Mouse (Mus musculus): Measurements from ENCODE around the gene Rfx4.

The Rfx4 gene

DNA sequence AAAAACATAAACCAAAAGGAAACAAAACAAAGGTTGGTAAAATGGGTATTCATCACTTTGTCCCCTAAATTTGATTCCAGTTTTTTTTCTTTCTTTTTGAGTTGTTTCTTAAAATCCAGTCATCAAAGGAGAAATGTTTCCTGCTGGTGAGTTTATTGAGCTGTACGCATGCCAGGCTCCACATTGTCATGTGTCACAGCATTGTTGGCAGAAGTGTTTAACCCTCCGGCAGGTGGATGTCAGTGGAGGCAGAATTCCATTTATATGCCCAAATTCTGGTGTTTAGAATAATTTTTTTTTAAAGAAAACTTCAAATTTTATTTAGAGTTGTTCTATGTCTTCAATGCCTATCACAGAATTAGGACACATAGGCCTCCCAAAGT, 56.0 kb downstream of the Rfx4 start:
- ATAC-seq (ENCODE audit: low TSS enrichment): no peak

DNA sequence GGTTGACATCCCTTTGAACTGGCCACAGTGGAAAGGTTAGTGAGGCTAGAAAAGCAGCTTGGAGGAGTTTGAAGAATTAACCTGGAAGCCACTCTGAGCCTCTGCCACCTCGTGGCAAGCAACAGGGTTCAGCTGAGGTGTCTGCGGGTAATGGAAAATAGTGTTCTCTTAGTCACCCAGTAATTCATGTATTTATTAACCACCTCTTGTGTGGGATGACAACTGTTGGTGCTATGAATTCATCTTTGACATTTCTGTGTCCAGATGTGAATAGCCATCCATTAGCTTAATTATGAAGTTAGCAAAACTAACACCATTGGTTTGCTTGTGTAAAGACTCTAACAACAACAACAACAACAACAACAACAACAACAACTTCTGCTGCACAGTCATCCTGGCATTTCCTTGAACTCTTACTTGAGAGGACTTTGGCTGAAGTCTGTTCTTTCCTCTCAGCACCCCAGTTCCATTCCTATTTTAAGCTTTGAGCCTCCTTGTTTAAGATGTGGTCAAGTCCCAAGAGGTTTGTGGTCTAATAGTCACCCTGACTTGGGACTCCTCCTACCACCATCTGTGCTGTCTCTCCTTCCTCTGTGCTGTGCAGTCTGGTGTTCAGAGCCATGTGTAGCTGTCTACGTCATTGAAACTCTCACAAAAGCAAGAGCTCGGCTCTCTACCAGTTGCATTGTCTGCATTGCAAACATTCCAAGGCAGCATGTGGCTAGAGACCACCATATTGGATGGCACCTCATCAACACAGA, 60.0 kb downstream of the Rfx4 start:
- no peak for ATAC-seq (ENCODE audit: low TSS enrichment)

DNA sequence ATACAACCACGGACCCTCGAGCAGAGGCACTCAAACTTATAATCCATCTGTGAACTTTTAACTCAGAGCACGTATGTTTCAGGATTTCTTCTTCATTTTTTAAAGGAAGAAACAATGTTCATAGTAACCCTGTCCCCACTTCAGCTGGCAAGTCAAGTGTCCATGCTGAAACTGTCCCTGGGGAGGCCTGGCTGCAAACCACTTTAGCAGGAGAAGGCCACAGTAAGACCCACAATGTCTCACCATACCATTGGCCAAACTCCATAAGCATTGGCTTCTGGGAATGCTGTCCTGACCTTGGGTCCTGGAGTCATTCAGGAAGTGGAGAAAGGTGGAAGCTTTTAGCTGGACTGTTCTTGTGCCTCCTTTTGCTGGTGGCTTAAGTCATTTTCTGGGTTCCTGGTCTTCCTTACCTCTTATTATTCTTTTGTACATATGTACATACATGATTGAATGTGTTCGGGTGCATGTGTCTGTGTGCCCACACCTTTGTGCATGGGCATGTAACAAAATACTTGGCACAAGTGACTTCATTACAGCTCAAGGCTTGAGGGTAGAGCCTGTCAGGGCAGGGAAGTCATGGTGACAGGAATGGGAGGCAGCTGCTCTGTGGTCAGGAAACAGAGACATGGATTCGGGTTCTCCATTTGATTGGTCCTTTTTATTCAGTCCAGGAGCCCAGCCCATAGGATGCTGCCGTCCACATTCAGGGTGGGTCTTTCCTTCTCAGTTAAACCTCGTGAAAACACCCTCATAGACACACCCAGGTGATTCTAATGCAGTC, 61.4 kb downstream of the Rfx4 start:
- no peak for ATAC-seq (ENCODE audit: low TSS enrichment)

DNA sequence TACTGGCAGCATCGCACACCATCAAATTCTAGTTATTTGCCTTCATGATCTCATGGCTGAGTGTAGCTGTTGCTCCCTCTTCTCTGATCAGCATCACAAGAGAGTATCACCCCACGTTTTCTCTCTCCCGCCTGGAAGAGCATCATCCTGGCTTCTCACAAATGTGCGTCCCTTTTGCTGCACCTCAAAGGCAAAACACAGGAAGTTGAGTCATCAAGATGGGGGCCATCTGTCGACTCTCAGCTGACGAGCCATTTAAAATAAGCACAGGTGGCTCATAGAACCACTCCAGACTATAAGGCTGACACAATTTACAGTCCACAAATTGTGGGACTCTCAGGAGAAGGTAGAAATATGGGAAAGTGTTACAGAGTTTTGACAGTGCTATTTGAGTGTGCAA, 63.8 kb downstream of the Rfx4 start:
- ATAC-seq (ENCODE audit: low TSS enrichment): peak; percentile 85

DNA sequence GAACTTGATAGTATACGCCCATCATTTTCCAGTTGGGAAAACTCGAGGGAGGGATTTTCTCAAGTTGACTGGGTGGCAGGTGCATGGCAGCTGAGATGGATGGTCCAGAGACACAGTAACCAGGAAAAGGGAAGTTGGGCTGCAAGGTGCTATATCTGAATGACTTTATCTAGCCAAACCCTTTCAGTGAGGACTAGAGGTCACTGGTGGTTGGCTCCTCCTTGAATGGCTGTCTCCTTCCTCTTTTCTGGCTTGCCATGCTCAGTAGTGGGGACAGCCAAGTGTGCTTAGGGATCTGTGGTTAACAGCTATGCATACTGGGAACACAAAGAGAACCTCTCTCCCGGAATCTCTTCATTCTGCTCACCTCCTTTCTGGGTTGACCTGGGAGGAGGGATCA, 64.4 kb downstream of the Rfx4 start:
- no peak for ATAC-seq (ENCODE audit: low TSS enrichment)

DNA sequence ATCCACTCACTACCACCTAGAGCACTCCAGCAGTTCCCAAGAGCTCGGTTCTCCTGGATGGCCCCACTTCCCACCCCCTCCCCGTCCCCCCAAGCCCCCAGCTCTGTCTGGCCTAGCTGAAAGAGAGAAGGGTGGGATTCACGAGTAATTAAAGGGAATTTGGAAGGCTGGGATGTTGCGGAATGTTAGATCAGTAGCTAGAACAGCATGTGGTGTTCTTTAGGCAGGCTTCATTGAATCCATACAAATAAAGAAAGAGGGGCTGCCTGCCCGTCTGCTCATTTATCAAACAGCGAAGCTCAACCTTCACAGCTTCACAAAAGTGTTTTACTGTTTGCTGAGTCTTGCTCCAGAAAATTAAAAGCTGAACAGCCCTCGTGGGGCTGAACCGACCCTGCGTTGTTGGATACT, 66.9 kb downstream of the Rfx4 start:
- no peak for ATAC-seq (ENCODE audit: low TSS enrichment)

DNA sequence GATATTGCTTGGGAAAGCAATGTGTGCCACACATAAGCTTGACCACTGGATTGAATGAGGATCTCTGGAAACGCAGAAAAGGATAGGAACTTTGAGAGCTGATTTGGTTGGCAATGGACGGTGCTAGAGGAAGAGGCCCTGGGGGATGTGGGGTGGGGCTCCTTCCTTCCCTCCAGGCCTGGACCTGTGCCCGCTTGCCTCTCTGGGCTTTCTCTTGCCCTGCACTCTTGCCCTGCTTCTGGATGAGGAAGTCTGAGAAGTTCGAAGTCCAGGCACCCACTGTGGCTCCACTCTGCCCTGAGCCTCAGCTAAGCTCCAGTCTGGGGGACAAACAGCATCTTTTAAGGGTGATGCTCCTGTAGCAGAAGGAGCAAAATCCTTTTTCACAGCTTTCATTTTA, 67.8 kb downstream of the Rfx4 start:
- ATAC-seq (ENCODE audit: low TSS enrichment): no peak

DNA sequence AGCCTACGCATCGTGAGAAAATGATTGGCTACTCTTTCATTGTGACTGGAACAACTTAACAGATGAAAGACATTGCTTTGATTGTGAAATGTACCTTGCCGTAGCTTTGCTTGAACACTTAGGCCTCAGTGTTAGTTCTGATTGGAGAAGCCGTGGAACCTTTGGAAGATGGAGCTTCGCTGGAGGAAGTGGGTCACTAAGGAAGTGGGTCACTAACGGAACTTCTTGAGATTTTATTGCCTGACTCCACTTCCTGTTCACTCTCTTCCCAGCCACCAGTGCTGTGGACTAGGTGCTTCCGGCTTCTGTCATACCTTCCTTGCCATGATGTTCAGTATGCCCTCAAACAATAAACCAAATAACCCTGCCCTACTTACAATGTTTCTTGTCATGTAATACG, 73.1 kb downstream of the Rfx4 start:
- no peak for ATAC-seq (ENCODE audit: low TSS enrichment)

DNA sequence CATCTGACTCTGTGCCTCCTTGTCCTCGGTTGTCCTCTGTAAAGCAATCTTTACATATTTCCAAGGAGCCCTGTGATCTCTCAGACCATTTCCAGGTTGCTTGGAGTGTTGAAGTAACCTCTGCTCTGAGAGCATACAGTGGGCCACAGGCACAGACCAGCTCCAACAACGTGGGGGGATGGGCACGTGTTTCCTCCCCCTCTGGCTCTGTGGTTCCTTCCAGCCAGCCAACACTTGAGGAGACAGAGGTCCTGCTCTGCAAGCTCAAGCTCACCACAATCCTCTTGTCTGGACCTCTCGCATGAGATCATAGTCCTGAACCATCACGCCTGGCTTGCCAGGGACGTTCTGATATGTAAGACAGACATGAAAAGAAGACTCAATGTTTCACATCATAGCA, 79.7 kb downstream of the Rfx4 start:
- ATAC-seq (ENCODE audit: low TSS enrichment): no peak

DNA sequence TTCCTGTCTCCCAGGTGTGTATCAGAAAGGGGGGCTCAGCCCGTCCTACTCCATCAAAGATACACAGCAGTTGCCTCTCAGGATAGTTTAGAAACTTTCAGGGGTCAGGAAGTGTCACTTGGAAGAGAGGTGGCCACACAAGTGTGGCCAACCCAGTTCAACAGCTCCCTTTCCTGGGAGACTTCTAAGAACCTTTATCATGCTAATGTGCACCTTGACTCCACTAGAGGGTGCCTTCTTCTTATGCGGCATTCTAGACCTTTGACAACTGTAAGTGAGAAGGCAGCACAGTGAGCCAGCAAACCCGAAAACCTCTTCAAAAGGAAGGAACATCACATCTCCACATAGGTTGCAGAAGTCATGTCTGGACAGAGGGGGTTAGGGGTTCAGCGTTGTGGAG, 80.2 kb downstream of the Rfx4 start:
- peak; percentile 88 for ATAC-seq (ENCODE audit: low TSS enrichment)

DNA sequence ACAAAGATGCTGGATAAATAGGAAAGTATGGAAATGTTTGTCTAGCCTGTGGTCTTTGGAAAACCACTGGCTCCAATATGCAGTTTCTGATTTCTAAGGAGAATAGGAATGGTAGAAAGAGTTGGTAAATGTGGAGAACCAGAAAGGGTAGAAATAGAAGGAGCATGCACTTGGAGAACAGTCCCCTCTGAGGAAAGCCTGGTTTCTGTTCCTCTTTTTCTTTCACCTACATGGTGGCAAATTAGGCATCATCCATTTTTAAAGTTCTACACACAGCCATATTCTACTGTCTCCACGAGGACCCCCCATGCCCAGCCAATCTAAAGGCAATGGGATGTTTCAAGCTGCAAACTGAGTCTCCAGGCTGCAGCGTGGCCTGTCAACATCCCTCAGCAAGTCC, 81.5 kb downstream of the Rfx4 start:
- ATAC-seq (ENCODE audit: low TSS enrichment): no peak

DNA sequence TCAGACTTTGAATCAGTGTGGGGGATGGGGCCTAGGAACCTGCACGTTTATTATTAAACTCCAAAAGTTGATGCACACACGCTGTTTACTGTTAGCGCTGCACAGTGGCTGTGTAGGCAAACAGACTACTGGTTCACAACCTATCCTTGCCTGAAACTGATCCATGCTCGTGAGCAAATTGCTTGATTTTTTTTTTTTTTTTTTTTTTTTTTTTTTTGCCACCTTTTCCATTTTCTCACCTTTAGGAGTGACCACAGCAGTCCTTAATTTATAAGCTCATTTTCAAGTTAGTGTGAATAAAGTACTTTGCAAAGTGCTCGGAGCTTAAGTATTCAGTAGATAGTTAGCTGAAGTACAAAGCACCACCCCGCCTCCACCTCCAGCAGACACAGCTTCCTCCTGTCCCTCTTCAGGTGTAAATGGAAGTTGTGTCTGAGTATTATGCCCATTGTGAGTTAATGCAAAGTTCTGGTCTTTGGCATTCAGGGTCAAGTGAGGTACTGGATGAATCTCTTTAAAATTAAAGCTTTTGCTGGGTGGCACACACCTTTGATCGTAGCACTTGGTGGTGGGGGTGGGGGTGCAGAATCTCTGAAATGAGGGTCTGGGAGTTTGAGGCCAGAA, 83.1 kb downstream of the Rfx4 start:
- ATAC-seq (ENCODE audit: low TSS enrichment): no peak

DNA sequence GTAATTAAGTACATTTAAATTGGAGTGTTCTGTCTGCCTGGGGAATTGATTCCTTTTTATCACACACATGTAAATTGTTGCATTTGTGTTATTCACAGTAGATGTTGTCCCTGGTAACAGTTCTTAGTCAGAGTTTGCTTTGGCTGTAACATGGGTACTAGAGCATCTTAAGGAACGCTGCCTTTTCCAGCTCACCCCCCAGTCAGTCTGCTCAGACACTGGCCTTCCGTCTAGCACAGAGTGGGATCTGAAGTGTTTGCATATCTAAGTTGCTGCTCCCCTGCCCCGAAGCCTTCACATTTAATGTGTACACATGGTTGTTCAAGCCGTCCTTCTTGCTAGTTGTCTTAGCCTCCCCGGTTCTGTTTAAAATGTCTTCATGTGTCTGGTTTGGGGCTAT, 90.8 kb downstream of the Rfx4 start:
- no peak for ATAC-seq (ENCODE audit: low TSS enrichment)

DNA sequence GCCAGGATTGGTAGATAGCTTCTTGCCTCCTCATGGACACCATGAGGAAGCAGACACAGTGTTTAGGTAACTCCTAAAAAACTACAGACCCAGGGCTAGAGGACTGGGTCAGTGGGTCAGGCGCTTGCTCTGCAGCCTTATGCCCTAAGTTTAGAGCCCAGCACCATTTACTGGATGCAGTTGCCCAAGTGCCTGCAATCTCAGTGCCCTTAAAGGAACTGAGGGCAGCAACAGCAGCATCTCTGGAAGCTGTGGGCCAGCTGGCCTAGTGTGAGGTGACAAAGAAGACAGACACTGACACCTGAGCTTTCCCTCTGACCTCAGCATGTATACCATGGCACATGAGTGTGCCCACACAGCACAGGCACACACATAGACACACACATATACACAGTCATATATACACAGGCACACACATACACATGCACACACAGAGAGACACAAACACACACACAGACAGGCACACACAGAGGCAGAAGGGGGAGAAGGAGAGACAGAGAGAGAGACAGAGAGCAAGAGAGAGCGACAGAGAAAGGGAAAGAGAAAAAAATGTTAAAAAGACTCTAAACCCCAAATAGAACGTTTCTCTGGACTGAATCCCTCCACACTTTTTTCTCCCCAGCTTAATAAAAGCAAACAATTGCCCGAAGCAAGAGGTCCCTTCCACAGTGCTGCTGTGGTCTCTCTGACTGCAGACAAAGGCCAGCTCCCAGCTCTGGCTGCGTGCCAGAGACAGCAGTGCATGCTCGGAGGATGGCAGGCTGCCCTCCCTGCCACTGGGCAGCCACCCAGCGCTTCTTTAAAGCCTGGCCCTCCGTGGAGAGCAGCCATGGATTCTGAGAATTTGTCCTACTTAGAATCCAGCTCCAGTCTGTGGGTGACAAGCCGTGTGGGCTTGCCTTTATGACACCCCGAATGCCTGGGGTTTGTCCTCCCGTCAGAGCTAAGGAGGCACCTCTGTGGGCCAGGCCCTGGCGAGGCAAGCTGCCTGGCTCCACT, 96.4 kb downstream of the Rfx4 start:
- ATAC-seq (ENCODE audit: low TSS enrichment): peak; percentile 85

DNA sequence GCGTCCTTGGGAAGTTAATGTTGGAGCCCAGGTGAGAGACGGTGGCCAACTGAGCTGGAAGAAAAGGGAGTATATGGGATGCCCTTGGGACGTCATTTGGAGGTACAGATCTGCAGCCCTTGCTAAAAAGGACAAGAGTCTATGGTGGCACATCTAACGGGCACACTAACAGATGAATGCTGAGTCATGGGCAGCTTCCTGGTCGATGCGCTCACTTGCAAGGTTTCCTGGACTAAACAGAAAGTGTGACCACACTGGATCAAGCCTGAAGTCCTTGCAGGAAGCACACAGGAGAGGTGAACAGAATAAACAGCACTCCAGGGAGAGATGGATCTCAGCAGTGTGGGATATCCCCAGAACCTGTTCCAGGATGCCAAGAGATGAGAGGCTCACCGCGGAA, 98.2 kb downstream of the Rfx4 start:
- ATAC-seq (ENCODE audit: low TSS enrichment): no peak

DNA sequence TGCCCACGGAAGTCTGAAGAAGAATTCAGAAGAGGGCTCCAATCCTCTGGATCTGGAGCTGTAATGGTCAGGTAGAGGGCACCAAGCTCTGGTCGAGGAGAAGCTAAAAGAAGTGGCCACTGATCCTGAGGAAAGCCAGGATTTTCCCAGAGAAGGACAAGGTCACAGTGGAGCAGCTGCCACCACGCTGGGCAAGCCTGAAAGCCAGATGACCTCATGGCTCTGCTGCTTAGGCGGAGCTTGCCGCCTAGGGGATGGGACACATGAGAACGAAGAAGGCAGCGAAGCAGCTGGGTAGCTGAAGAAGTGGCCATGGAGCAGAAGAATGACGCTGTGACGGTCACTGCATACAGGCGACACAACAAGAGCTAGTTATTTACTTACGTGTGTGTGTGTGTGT, 99.6 kb downstream of the Rfx4 start:
- no peak for ATAC-seq (ENCODE audit: low TSS enrichment)

DNA sequence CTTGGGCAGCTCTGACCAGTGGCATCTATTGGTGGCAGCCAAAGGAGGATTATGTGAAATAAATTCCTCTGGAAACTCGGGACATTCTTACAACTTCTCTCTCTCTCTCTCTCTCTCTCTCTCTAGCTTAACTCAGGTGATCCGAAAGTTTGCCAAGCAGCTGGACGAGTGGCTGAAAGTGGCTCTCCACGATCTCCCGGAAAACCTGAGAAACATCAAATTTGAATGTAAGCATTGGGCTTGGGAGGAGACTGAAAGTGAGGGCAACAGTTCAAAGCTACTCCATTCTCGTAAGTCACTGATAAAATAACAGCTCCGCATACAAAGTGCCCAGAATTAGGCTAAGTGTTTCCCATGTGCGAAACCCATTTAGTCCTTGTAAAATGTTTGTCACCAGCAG, 102.5 kb downstream of the Rfx4 start:
- no peak for ATAC-seq (ENCODE audit: low TSS enrichment)

DNA sequence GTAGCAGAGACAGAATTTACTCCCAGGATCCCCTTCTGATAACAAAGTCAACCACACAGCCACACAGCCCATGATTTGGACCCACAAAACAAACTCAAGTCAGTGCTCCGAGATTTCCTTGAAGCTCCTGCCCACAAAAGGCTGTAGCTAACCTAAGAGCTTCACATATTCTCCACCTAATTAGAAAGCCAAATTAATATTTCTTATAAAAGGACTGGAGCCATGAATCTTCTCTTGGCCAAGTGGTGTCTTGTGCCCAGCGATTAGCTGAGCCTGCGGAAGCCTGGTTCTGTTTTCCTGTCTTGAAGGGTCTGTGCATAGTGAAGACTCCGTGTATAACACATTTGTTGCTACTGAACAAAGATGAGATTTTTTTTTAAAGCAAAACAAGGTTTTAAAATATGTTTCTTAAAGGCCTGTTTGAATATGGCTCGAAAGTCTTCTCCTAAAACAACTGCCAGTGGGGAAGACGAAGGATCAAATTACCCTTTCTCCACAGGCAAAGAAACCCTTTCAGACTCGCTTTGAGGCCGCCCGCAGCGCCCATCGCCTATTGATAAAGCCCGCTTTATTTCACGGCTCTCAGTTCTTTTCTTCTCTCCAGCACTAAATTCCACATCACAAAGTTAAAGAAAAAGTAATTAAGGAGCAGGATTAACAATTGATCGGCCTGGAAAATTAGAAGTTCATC, 103.1 kb downstream of the Rfx4 start:
- no peak for ATAC-seq (ENCODE audit: low TSS enrichment)

DNA sequence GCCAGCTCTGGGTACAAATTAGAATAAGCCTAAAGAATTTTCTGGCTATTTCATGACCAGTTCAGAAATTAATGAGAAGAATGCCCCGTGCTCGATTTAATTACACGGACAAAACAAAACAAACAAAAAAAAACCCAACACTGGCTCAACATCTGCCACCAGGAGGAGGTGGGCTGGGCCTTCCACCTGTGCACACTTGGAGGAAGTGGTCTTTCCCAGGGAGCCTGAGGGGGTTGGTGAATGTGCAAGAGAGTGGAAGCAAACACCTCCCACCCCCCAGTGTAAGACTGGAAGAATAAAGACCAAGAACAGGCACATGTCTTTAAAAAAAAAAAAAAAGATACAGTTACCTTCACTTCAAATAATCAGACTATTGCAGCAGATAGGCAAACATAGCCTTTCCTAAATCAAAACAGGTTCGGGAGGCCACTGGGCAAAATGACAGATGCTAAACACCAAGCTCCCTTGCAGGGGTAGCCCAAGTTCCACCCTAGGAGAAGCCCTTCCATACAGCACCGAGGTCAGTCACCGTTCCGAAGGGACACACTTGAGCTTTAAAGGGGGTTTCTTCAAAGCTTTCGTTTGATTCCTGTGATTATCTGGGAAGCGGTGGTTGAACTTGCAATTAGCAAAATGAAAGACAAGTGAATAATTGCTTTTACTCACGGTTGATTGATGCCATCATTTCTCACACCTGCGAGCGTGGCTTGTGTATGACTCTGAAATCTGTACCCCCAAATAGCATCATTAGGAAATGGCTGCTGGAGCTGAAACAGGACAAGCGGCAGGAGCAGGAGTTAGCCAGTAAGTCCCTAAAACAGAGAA, 103.9 kb downstream of the Rfx4 start:
- no peak for ATAC-seq (ENCODE audit: low TSS enrichment)

DNA sequence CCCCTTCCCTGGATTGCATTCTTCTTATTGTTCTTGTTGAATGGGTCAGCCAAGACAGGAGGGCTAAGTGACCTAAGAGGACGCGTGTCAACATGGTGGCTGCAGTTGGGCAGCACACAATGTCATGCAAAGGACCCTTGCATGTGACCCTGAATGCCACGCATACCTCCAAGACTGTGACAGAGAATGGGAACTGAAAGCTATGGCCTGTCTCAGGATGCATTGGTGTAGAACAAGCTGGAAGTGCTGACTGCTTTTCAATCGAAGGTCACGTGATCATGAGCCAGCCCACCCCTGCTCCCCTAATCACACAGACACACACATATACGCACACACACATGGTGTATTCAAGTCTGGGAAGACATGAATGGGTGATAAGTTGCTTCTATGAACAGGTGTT, 107.6 kb downstream of the Rfx4 start:
- ATAC-seq (ENCODE audit: low TSS enrichment): no peak

Data from frontal cortex, adult (tissue).